Mouse (Mus musculus) thymus, adult 2 months (tissue): ENCODE results near the gene Il1r1.

ENCODE experiments used
- CTCF ChIP-seq: fragments of 200-500 bp; IDR thresholded peaks from 2 replicates; pipeline ENCODE4 v1.5.1; 2012; ENCODE audit warnings: mild to moderate bottlenecking, control low read depth, low read length, moderate library complexity, borderline replicate concordance; ENCODE audit not compliant: control insufficient read depth, poor library complexity, insufficient read depth; ENCODE audit errors: extremely low read depth
- POLR2A ChIP-seq: fragments of 200-500 bp; IDR thresholded peaks from 2 replicates; pipeline ENCODE4 v1.6.1; 2012; ENCODE audit warnings: mild to moderate bottlenecking, low read length, control low read depth, moderate library complexity; ENCODE audit not compliant: control insufficient read depth, poor library complexity, insufficient read depth; ENCODE audit errors: extremely low read depth

DNA sequence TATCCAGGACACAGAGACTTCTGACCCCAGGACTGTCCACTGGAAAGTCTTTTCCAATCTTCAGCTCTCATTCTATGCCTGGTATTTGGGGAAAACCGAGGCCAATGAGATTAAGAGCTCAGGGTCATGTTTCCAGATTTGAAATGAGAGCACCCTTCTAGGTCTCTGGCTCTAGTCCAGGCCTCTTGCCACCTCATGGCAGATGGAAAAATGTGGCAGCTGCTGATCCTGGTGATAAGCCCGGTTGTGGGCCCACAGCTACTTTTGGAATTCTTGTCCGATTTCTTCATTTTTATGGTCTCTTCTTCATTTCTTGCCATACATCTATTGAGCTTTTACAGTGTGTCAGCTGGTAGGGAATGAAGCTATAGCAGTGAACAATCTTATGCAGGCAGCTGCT lies 57.5 kb downstream of the Il1r1 start:
- TF ChIP-seq POLR2A, result no peak
- TF ChIP-seq CTCF, result no peak
